Mouse (Mus musculus): ENCODE data around the gene Pcsk4. TPM values are rescaled to one million over a fixed set of nuclear protein-coding genes. Genes with fewer than 3 reads are reported as not detected.
A peak's percentile ranks its signal among the peaks of the same experiment; 100 is the strongest.

Pcsk4 gene
- total and polyA plus RNA-seq, 3 experiments: 0.46 to 1.1 TPM; not detected in 1

GRCm38 (mm10) chr10:80330888-80331287 is 1.6 kb upstream of the Pcsk4 start:
- Histone ChIP-seq H3K4me2 (ENCODE audit: insufficient read depth, low read depth, poor library complexity, severe bottlenecking) (peak overlapping the region; percentile 58), H3K4me1 (ENCODE audit: control insufficient read depth in 1 of 2, insufficient read depth in 2 of 2) (peaks cover 25 to 40% of the 10 kb centered on the region in 2 experiments), H3K9me3 (replicated peaks; ENCODE audit: low read length) (peaks cover 5% of the 10 kb centered on the region), H3K9ac (ENCODE audit: insufficient read depth, low read depth) (peak overlapping the region; percentile 41), H3K79me2 (replicated peaks; ENCODE audit: control insufficient read depth, extremely low read depth, insufficient read depth, poor library complexity, severe bottlenecking) (no peaks in the 10 kb centered on the region), H3K36me3 (replicated peaks in 1 of 2; ENCODE audit: control insufficient read depth in 1 of 2, insufficient read depth in 1 of 2, low read length in 1 of 2) (peaks cover 17 to 22% of the 10 kb centered on the region in 2 experiments), H3K4me3 (replicated peaks in 1 of 3; ENCODE audit: low read depth in 2 of 3, low read length in 2 of 3, poor library complexity in 1 of 3) (peak overlapping the region; percentile 55 to 71 (median 55)), H3K27me3 (replicated peaks) (peaks cover 56% of the 10 kb centered on the region), H3K27ac (ENCODE audit: insufficient read depth, low read depth) (no peak overlapping the region)
- DNase-seq (ENCODE audit: extremely low read depth): no peak
- no peak for TF ChIP-seq BHLHE40 (IDR thresholded peaks at IDR 0.05; ENCODE audit: low read depth, low read length)
- TF ChIP-seq MAX (IDR thresholded peaks at IDR 0.05; ENCODE audit: low read length): 0 out of 2 replicates have a peak, but pooled peaks have one; percentile 17
- TF ChIP-seq EP300 (IDR thresholded peaks at IDR 0.05; ENCODE audit: low read length): no peak
- 0 out of 2 replicates have a peak, but pooled peaks have one; percentile 15 for TF ChIP-seq IRF4 (IDR thresholded peaks at IDR 0.05; ENCODE audit: low read depth, low read length)
- TF ChIP-seq MXI1 (IDR thresholded peaks at IDR 0.05; ENCODE audit: low read depth, low read length): peak; percentile 28; the same call in 1 of the 2 replicates
- TF ChIP-seq POLR2A (IDR thresholded peaks at IDR 0.05; ENCODE audit: low read depth, low read length): no peak
- no peak for TF ChIP-seq ELF1 (IDR thresholded peaks at IDR 0.05; ENCODE audit: low read depth, low read length)
- 0 out of 2 replicates have a peak, but pooled peaks have one; percentile 16 for TF ChIP-seq TCF12 (IDR thresholded peaks at IDR 0.05; ENCODE audit: low read depth, low read length)
- dilution Hi-C loops (cut with MboI; ENCODE audit: extremely low pct_ligation_motif_present, extremely low pct_unique_long_range_greater_than_20kb, low sequenced_read_pairs): no loop called here
- in situ Hi-C loops (cut with MboI; ENCODE audit: low pct_ligation_motif_present, low pct_unique_long_range_greater_than_20kb, low sequenced_read_pairs): no loop called here

GRCm38 (mm10) chr10:80330084-80330483 is 786 bp upstream of the Pcsk4 start:
- in situ Hi-C loops (cut with MboI; ENCODE audit: low pct_ligation_motif_present, low pct_unique_long_range_greater_than_20kb, low sequenced_read_pairs): no loop called here
- no peak for TF ChIP-seq EP300 (IDR thresholded peaks at IDR 0.05; ENCODE audit: low read length)
- TF ChIP-seq CTCF (conservative IDR thresholded peaks at IDR 0.05 in 1 of 2, IDR thresholded peaks at IDR 0.05 in 1 of 2; ENCODE audit: low read depth in 2 of 2, low read length in 2 of 2): no peak
- TF ChIP-seq ETS1 (conservative IDR thresholded peaks at IDR 0.05; ENCODE audit: low read depth, low read length): no peak
- TF ChIP-seq SIN3A (IDR thresholded peaks at IDR 0.05; ENCODE audit: low read length): peak; percentile 21; the same call in 1 of the 2 replicates
- TF ChIP-seq TCF12 (IDR thresholded peaks at IDR 0.05; ENCODE audit: low read depth, low read length): 0 out of 2 replicates have a peak, but pooled peaks have one; percentile 18
- 0 out of 2 replicates have a peak, but pooled peaks have one; percentile 8 for TF ChIP-seq BHLHE40 (IDR thresholded peaks at IDR 0.05; ENCODE audit: low read depth, low read length)
- peak; percentile 77 for TF ChIP-seq MXI1 (IDR thresholded peaks at IDR 0.05; ENCODE audit: low read depth, low read length)
- TF ChIP-seq POLR2A (IDR thresholded peaks at IDR 0.05; ENCODE audit: low read depth, low read length): peak; percentile 39; the same call in 1 of the 2 replicates
- TF ChIP-seq MAZ (IDR thresholded peaks at IDR 0.05; ENCODE audit: low read depth, low read length): no peak
- H3K79me2 ChIP-seq (replicated peaks; ENCODE audit: control insufficient read depth, extremely low read depth, insufficient read depth, poor library complexity, severe bottlenecking): no peaks in the 10 kb centered on the region
- H3K4me1 ChIP-seq (ENCODE audit: control insufficient read depth in 1 of 2, insufficient read depth in 2 of 2): peaks cover 24 to 40% of the 10 kb centered on the region in 2 experiments
- no peak for DNase-seq (ENCODE audit: extremely low read depth)
- H3K27ac ChIP-seq (ENCODE audit: insufficient read depth, low read depth): no peak overlapping the region
- H3K4me3 ChIP-seq (replicated peaks in 1 of 3; ENCODE audit: low read depth in 2 of 3, low read length in 2 of 3, poor library complexity in 1 of 3): peak overlapping the region; percentile 55 to 71 (median 55)
- H3K36me3 ChIP-seq (replicated peaks in 1 of 2; ENCODE audit: control insufficient read depth in 1 of 2, insufficient read depth in 1 of 2, low read length in 1 of 2): peaks cover 9 to 14% of the 10 kb centered on the region in 2 experiments
- H3K27me3 ChIP-seq (replicated peaks): peaks cover 64% of the 10 kb centered on the region
- peak overlapping the region; percentile 58 for H3K4me2 ChIP-seq (ENCODE audit: insufficient read depth, low read depth, poor library complexity, severe bottlenecking)
- dilution Hi-C loops (cut with MboI; ENCODE audit: extremely low pct_ligation_motif_present, extremely low pct_unique_long_range_greater_than_20kb, low sequenced_read_pairs): no loop called here
- H3K9ac ChIP-seq (ENCODE audit: insufficient read depth, low read depth): peak overlapping the region; percentile 41
- H3K9me3 ChIP-seq (replicated peaks; ENCODE audit: low read length): peaks cover 5% of the 10 kb centered on the region

- H3K27ac ChIP-seq (ENCODE audit: insufficient read depth, low read depth): no peak overlapping the region
- in situ Hi-C loops (cut with MboI; ENCODE audit: low pct_ligation_motif_present, low pct_unique_long_range_greater_than_20kb, low sequenced_read_pairs) (no loop called here), dilution Hi-C loops (cut with MboI; ENCODE audit: extremely low pct_ligation_motif_present, extremely low pct_unique_long_range_greater_than_20kb, low sequenced_read_pairs) (no loop called here)
- H3K36me3 ChIP-seq (replicated peaks in 1 of 2; ENCODE audit: control insufficient read depth in 1 of 2, insufficient read depth in 1 of 2, low read length in 1 of 2): no peaks in the 10 kb centered on the region
- H3K4me3 ChIP-seq (replicated peaks in 1 of 3; ENCODE audit: low read depth in 2 of 3, low read length in 2 of 3, poor library complexity in 1 of 3): no peak overlapping the region
- DNase-seq (ENCODE audit: extremely low read depth): no peak
- H3K27me3 ChIP-seq (replicated peaks): peaks cover 38% of the 10 kb centered on the region
- H3K9me3 ChIP-seq (replicated peaks; ENCODE audit: low read length): no peaks in the 10 kb centered on the region
- peaks cover 24 to 28% of the 10 kb centered on the region in 2 experiments for H3K4me1 ChIP-seq (ENCODE audit: control insufficient read depth in 1 of 2, insufficient read depth in 2 of 2)
- no peak overlapping the region for H3K9ac ChIP-seq (ENCODE audit: insufficient read depth, low read depth)
- no peak overlapping the region for H3K4me2 ChIP-seq (ENCODE audit: insufficient read depth, low read depth, poor library complexity, severe bottlenecking)
- TF ChIP-seq SIN3A (IDR thresholded peaks at IDR 0.05; ENCODE audit: low read length) (no peak), JUND (conservative IDR thresholded peaks at IDR 0.05; ENCODE audit: low read depth, low read length) (no peak), CTCF (conservative IDR thresholded peaks at IDR 0.05 in 1 of 2, IDR thresholded peaks at IDR 0.05 in 1 of 2; ENCODE audit: low read depth in 2 of 2, low read length in 2 of 2) (no peak), MXI1 (IDR thresholded peaks at IDR 0.05; ENCODE audit: low read depth, low read length) (no peak), E2F4 (IDR thresholded peaks at IDR 0.05; ENCODE audit: insufficient replicate concordance, low read depth, low read length) (no peak), NRF1 (IDR thresholded peaks at IDR 0.05; ENCODE audit: low read depth, low read length) (no peak), ZNF384 (IDR thresholded peaks at IDR 0.05; ENCODE audit: low read depth, low read length) (no peak), POLR2AphosphoS2 (IDR thresholded peaks at IDR 0.05; ENCODE audit: low read depth, low read length) (no peak), PAX5 (IDR thresholded peaks at IDR 0.05; ENCODE audit: low read length) (no peak), TCF12 (IDR thresholded peaks at IDR 0.05; ENCODE audit: low read depth, low read length) (no peak), JUN (IDR thresholded peaks at IDR 0.05; ENCODE audit: insufficient read depth, low read depth, low read length) (no peak), RCOR1 (conservative IDR thresholded peaks at IDR 0.05; ENCODE audit: low read depth, low read length) (no peak), MAX (IDR thresholded peaks at IDR 0.05; ENCODE audit: low read length) (no peak), GABPA (IDR thresholded peaks at IDR 0.05; ENCODE audit: insufficient replicate concordance, low read depth, low read length) (no peak)
- peaks cover 2% of the 10 kb centered on the region; the same call in 1 of the 2 replicates for H3K79me2 ChIP-seq (replicated peaks; ENCODE audit: control insufficient read depth, extremely low read depth, insufficient read depth, poor library complexity, severe bottlenecking)
Observed at GRCm38 (mm10) chr10:80325045-80325444, 4.3 kb downstream of the Pcsk4 start.
